30 mouse cellular contexts compared by ENCODE assay signal in the genomic region with DNA sequence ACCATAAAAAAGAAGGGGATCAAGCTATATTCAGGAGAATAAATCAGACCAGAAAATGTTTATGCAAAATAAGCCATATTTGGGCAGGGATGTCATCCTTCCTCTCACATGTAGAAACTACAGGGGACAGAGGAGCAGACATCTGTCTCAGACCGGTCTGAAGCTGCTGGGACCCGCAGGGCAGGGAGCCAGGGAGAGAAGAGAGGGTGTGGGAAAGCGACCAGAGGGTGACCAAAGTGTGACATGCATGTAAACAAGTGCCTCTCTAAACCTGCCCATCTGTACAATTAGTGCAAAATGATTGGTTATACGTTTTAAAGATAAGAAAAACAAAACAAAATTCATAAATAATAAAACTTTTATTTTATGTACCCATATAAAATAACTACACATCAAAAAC. TPM values are rescaled to one million over a fixed set of nuclear protein-coding genes. Genes with fewer than 3 reads are reported as not detected.
A peak's percentile ranks its signal among the peaks of the same experiment; 100 is the strongest.
DNase-seq lines count a peak whose midpoint lies in the region; ATAC-seq and TF ChIP-seq lines count a peak whose summit lies in the region.
"Had no signal": no experiment of that assay in that cellular context is flagged by ENCODE, and none has a peak within 500 bp of the region (broad histone marks: within the 10 kb centered on the region; RNA-seq: fewer than 3 reads in every experiment).

No protein-coding gene starts in this region.

- H3K4me1 ChIP-seq in cerebellum, adult 2 months (ENCODE audit: control insufficient read depth, insufficient read depth, low read length) = peaks cover 3% of the 10 kb centered on the region; the same call in 1 of the 2 replicates
- no peaks in the 10 kb centered on the region for H3K4me1 ChIP-seq in liver, embryonic 11.5 days (replicated peaks; ENCODE audit: control insufficient read depth, insufficient read depth, low read length)
- no peaks in the 10 kb centered on the region; the same call in 1 of the 2 replicates for H3K4me1 ChIP-seq in liver, postnatal 0 days (ENCODE audit: insufficient read depth)
- peaks cover 17% of the 10 kb centered on the region; the same call in 1 of the 2 replicates for H3K4me1 ChIP-seq in hindbrain, embryonic 14.5 days (replicated peaks; ENCODE audit: control insufficient read depth, insufficient read depth, low read length)
- H3K4me1 ChIP-seq in midbrain, postnatal 0 days (ENCODE audit: insufficient read depth, low read length) = peaks cover 5% of the 10 kb centered on the region; the same call in 1 of the 2 replicates
- H3K4me1 ChIP-seq: embryonic facial prominence, embryonic 15.5 days had no signal

- no peak overlapping the region for H3K9ac ChIP-seq in liver, embryonic 11.5 days (ENCODE audit: low read depth, low read length)
- no peak overlapping the region for H3K9ac ChIP-seq in liver, postnatal 0 days (replicated peaks)
- no peak overlapping the region for H3K9ac ChIP-seq in hindbrain, embryonic 14.5 days
- H3K9ac ChIP-seq in midbrain, postnatal 0 days (replicated peaks; ENCODE audit: low read length, poor library complexity, severe bottlenecking) = no peak overlapping the region
- H3K9ac ChIP-seq: embryonic facial prominence, embryonic 15.5 days; liver, embryonic 14.5 days; lung, embryonic 15.5 days had no signal

- peak; percentile 43 to 50 for DNase-seq in cerebellum, postnatal 10 days
- DNase-seq in cerebellum, adult 2 months = no peak
- peak; percentile 15 for DNase-seq in liver, embryonic 11.5 days (ENCODE audit: low spot score)
- no peak for DNase-seq in liver, postnatal 0 days
- DNase-seq in hindbrain, embryonic 14.5 days (ENCODE audit: low spot score) = no peak
- peak; percentile 66 for DNase-seq in midbrain, postnatal 0 days (ENCODE audit: low spot score)
- no peak for DNase-seq in frontal cortex, postnatal 36 days (ENCODE audit: low spot score in 2 of 2)
- DNase-seq: adrenal gland, postnatal 14 days; cerebellum, adult 9-10 months; gastrocnemius, postnatal 10 days; heart, postnatal 10 days; kidney, adult 18-20 months; kidney, postnatal 4 days; lung, postnatal 36 days; right cerebral cortex, postnatal 25 days; spleen, adult 18-20 months had no signal

- TF ChIP-seq POLR2A in cerebellum, adult 2 months (IDR thresholded peaks at IDR 0.05; ENCODE audit: borderline replicate concordance, insufficient read depth, low read length) = no peak

- no peak for TF ChIP-seq EP300 in liver, postnatal 0 days (IDR thresholded peaks at IDR 0.05; ENCODE audit: low read depth)

- H3K27ac ChIP-seq in cerebellum, adult 2 months (ENCODE audit: insufficient read depth, low read length) = no peak overlapping the region
- no peak overlapping the region for H3K27ac ChIP-seq in liver, embryonic 11.5 days (ENCODE audit: low read depth, low read length)
- H3K27ac ChIP-seq in liver, postnatal 0 days (ENCODE audit: low read depth) = no peak overlapping the region
- H3K27ac ChIP-seq in hindbrain, embryonic 14.5 days = no peak overlapping the region
- no peak overlapping the region for H3K27ac ChIP-seq in midbrain, postnatal 0 days (ENCODE audit: low read depth, low read length)
- H3K27ac ChIP-seq: embryonic facial prominence, embryonic 15.5 days; liver, embryonic 14.5 days; lung, embryonic 15.5 days had no signal

- no peak for TF ChIP-seq CTCF in cerebellum, adult 2 months (IDR thresholded peaks at IDR 0.05; ENCODE audit: borderline replicate concordance, insufficient read depth, low read depth, low read length)
- no peak for TF ChIP-seq CTCF in liver, postnatal 0 days (IDR thresholded peaks at IDR 0.05; ENCODE audit: low read depth)
- TF ChIP-seq CTCF in midbrain, postnatal 0 days (IDR thresholded peaks at IDR 0.05) = no peak

- H3K36me3 ChIP-seq in liver, embryonic 11.5 days (ENCODE audit: control insufficient read depth, insufficient read depth, low read length) = no peaks in the 10 kb centered on the region
- no peaks in the 10 kb centered on the region for H3K36me3 ChIP-seq in liver, postnatal 0 days (replicated peaks; ENCODE audit: insufficient read depth, low read length)
- H3K36me3 ChIP-seq in hindbrain, embryonic 14.5 days (replicated peaks; ENCODE audit: control insufficient read depth, insufficient read depth) = peaks cover 7% of the 10 kb centered on the region; the same call in 1 of the 2 replicates
- H3K36me3 ChIP-seq in midbrain, postnatal 0 days (ENCODE audit: insufficient read depth, low read length) = no peaks in the 10 kb centered on the region
- H3K36me3 ChIP-seq: embryonic facial prominence, embryonic 15.5 days; lung, embryonic 15.5 days had no signal

- no peak; the same call in 1 of the 2 replicates for ATAC-seq in liver, embryonic 11.5 days (replicated peaks; ENCODE audit: low FRiP score)
- ATAC-seq in liver, postnatal 0 days = no peak
- no peak for ATAC-seq in hindbrain, embryonic 14.5 days (ENCODE audit: low FRiP score)
- ATAC-seq in midbrain, postnatal 0 days (ENCODE audit: low FRiP score) = no peak
- no peak for ATAC-seq in monocyte, adult 5-6 weeks (replicated peaks; ENCODE audit: insufficient number of reproducible peaks, low FRiP score, low TSS enrichment, poor library complexity, severe bottlenecking)
- ATAC-seq: forebrain, embryonic 14.5 days had no signal

- H3K4me2 ChIP-seq in liver, embryonic 11.5 days = no peak overlapping the region
- H3K4me2 ChIP-seq in liver, postnatal 0 days (ENCODE audit: low read depth, low read length) = no peak overlapping the region
- peak overlapping the region; percentile 63 for H3K4me2 ChIP-seq in hindbrain, embryonic 14.5 days (replicated peaks)
- H3K4me2 ChIP-seq in midbrain, postnatal 0 days (ENCODE audit: low read depth, low read length, poor library complexity, severe bottlenecking) = peak overlapping the region; percentile 36
- H3K4me2 ChIP-seq: embryonic facial prominence, embryonic 15.5 days; heart, embryonic 11.5 days; lung, embryonic 15.5 days had no signal

- WGBS in cerebellum, adult 2 months = 45% methylated on average over 4 of the region's 4 CpGs
- WGBS in liver, embryonic 11.5 days = 82% methylated on average over 4 of the region's 4 CpGs
- 71% methylated on average over 4 of the region's 4 CpGs for WGBS in liver, postnatal 0 days (ENCODE audit: insufficient replicate concordance)
- WGBS in hindbrain, embryonic 14.5 days = 55% methylated on average over 4 of the region's 4 CpGs
- WGBS in midbrain, postnatal 0 days = 66% methylated on average over 4 of the region's 4 CpGs

- no peaks in the 10 kb centered on the region for H3K27me3 ChIP-seq in cerebellum, adult 2 months (ENCODE audit: control insufficient read depth, insufficient read depth, low read length)
- no peaks in the 10 kb centered on the region for H3K27me3 ChIP-seq in liver, embryonic 11.5 days (replicated peaks; ENCODE audit: control insufficient read depth, insufficient read depth, low read length)
- no peaks in the 10 kb centered on the region for H3K27me3 ChIP-seq in liver, postnatal 0 days (ENCODE audit: insufficient read depth, low read length)
- no peaks in the 10 kb centered on the region for H3K27me3 ChIP-seq in hindbrain, embryonic 14.5 days (ENCODE audit: control insufficient read depth, insufficient read depth, low read length)
- H3K27me3 ChIP-seq in midbrain, postnatal 0 days (ENCODE audit: insufficient read depth, low read length) = no peaks in the 10 kb centered on the region
- H3K27me3 ChIP-seq: embryonic facial prominence, embryonic 15.5 days; lung, embryonic 15.5 days had no signal

- no peak overlapping the region for H3K4me3 ChIP-seq in cerebellum, adult 2 months (replicated peaks; ENCODE audit: insufficient read depth, low read depth, low read length)
- no peak overlapping the region for H3K4me3 ChIP-seq in liver, embryonic 11.5 days (ENCODE audit: low read depth, low read length)
- no peak overlapping the region for H3K4me3 ChIP-seq in liver, postnatal 0 days (ENCODE audit: low read depth, low read length)
- H3K4me3 ChIP-seq in hindbrain, embryonic 14.5 days (replicated peaks; ENCODE audit: low read length) = no peak overlapping the region; the same call in 1 of the 2 replicates
- no peak overlapping the region for H3K4me3 ChIP-seq in midbrain, postnatal 0 days (ENCODE audit: low read depth, low read length)
- H3K4me3 ChIP-seq: embryonic facial prominence, embryonic 15.5 days; lung, embryonic 15.5 days; myocyte had no signal

- H3K9me3 ChIP-seq in liver, embryonic 11.5 days (ENCODE audit: control insufficient read depth, low read length) = no peaks in the 10 kb centered on the region
- no peaks in the 10 kb centered on the region for H3K9me3 ChIP-seq in liver, postnatal 0 days (ENCODE audit: low read length)
- no peaks in the 10 kb centered on the region for H3K9me3 ChIP-seq in hindbrain, embryonic 14.5 days (ENCODE audit: control insufficient read depth, low read length)
- no peaks in the 10 kb centered on the region for H3K9me3 ChIP-seq in midbrain, postnatal 0 days (ENCODE audit: low read length)
- H3K9me3 ChIP-seq: embryonic facial prominence, embryonic 15.5 days; lung, embryonic 15.5 days had no signal

RNA-seq across cellular contexts. Expression of a gene that starts 1.8 kb away (rescaled TPM):
- polyA plus RNA-seq in cerebellum, adult 2 months (2012; rRNA removed) = 13.2 and 14.5 TPM in 2 replicates
- polyA plus RNA-seq in liver, embryonic 11.5 days (2014; fragmentation: Nextera tagmentation; extraction: Ambion mirVana) = 0.63 and 0.96 TPM in 2 replicates
- polyA plus RNA-seq in liver, postnatal 0 days (2015; fragmentation: Nextera tagmentation; extraction: Ambion mirVana) = 0.14 and 0.21 TPM in 2 replicates
- polyA plus RNA-seq in hindbrain, embryonic 14.5 days (2014; fragmentation: Nextera tagmentation; extraction: Ambion mirVana) = 33.7 and 33.9 TPM in 2 replicates
- total RNA-seq in midbrain, postnatal 0 days (2014; rRNA removed) = 30.0 and 37.6 TPM in 2 replicates
- polyA plus RNA-seq in midbrain, postnatal 0 days (2015; fragmentation: Nextera tagmentation; extraction: Ambion mirVana) = 26.1 and 30.9 TPM in 2 replicates
- total RNA-seq in monocyte, adult 5-6 weeks (2017) = 0.29 TPM in 1 of 3 replicates, not detected in the others

RNA-seq across cellular contexts. Expression of a gene that starts 14.6 kb away (rescaled TPM):
- 0.38 and 0.62 TPM in 2 replicates for polyA plus RNA-seq in cerebellum, adult 2 months (2012; rRNA removed)
- 2.7 and 3.7 TPM in 2 replicates for polyA plus RNA-seq in liver, embryonic 11.5 days (2014; fragmentation: Nextera tagmentation; extraction: Ambion mirVana)
- polyA plus RNA-seq in liver, postnatal 0 days (2015; fragmentation: Nextera tagmentation; extraction: Ambion mirVana) = 316 TPM in 2 replicates
- polyA plus RNA-seq in hindbrain, embryonic 14.5 days (2014; fragmentation: Nextera tagmentation; extraction: Ambion mirVana) = 0.31 TPM in 1 of 2 replicates, not detected in the other
- total RNA-seq in midbrain, postnatal 0 days (2014; rRNA removed) = 0.71 TPM in 1 of 2 replicates, not detected in the other
- 0.23 and 0.26 TPM in 2 replicates for polyA plus RNA-seq in midbrain, postnatal 0 days (2015; fragmentation: Nextera tagmentation; extraction: Ambion mirVana)
- total RNA-seq in monocyte, adult 5-6 weeks (2017) = not detected in 3 replicates
- total RNA-seq: common myeloid progenitor, adult 5-6 weeks; gastrocnemius, postnatal 10 days; granulocyte monocyte progenitor cell, adult 5-6 weeks; heart, postnatal 10 days; megakaryocyte-erythroid progenitor cell, adult 5-6 weeks had no signal
- polyA plus RNA-seq: heart, embryonic 11.5 days; testis, adult 2 months had no signal

RNA-seq across cellular contexts. Expression of a gene that starts 25.2 kb away (rescaled TPM):
- polyA plus RNA-seq in cerebellum, adult 2 months (2012; rRNA removed) = not detected in 2 replicates
- not detected in 2 replicates for polyA plus RNA-seq in liver, embryonic 11.5 days (2014; fragmentation: Nextera tagmentation; extraction: Ambion mirVana)
- not detected in 2 replicates for polyA plus RNA-seq in liver, postnatal 0 days (2015; fragmentation: Nextera tagmentation; extraction: Ambion mirVana)
- polyA plus RNA-seq in hindbrain, embryonic 14.5 days (2014; fragmentation: Nextera tagmentation; extraction: Ambion mirVana) = not detected in 2 replicates
- total RNA-seq in midbrain, postnatal 0 days (2014; rRNA removed) = not detected in 2 replicates
- not detected in 2 replicates for polyA plus RNA-seq in midbrain, postnatal 0 days (2015; fragmentation: Nextera tagmentation; extraction: Ambion mirVana)
- total RNA-seq in monocyte, adult 5-6 weeks (2017) = not detected in 3 replicates
- total RNA-seq: adrenal gland, postnatal 14 days; common myeloid progenitor, adult 5-6 weeks; gastrocnemius, postnatal 10 days; granulocyte monocyte progenitor cell, adult 5-6 weeks; left cerebral cortex, postnatal 25 days; megakaryocyte-erythroid progenitor cell, adult 5-6 weeks had no signal
- polyA plus RNA-seq: forebrain, embryonic 14.5 days; heart, embryonic 11.5 days; kidney, embryonic 16.5 days; limb, embryonic 14.5 days; liver, embryonic 14.5 days; lung, embryonic 15.5 days; myocyte; testis, adult 2 months had no signal

RNA-seq across cellular contexts. Expression of a gene that starts 27.4 kb away (rescaled TPM):
- polyA plus RNA-seq in cerebellum, adult 2 months (2012; rRNA removed) = 0.13 TPM in 1 of 2 replicates, not detected in the other
- polyA plus RNA-seq in liver, embryonic 11.5 days (2014; fragmentation: Nextera tagmentation; extraction: Ambion mirVana) = not detected in 2 replicates
- polyA plus RNA-seq in liver, postnatal 0 days (2015; fragmentation: Nextera tagmentation; extraction: Ambion mirVana) = not detected in 2 replicates
- polyA plus RNA-seq in hindbrain, embryonic 14.5 days (2014; fragmentation: Nextera tagmentation; extraction: Ambion mirVana) = 0.14 TPM in 1 of 2 replicates, not detected in the other
- total RNA-seq in midbrain, postnatal 0 days (2014; rRNA removed) = not detected in 2 replicates
- polyA plus RNA-seq in midbrain, postnatal 0 days (2015; fragmentation: Nextera tagmentation; extraction: Ambion mirVana) = 0.17 and 0.22 TPM in 2 replicates
- not detected in 3 replicates for total RNA-seq in monocyte, adult 5-6 weeks (2017)
- total RNA-seq: adrenal gland, postnatal 14 days; common myeloid progenitor, adult 5-6 weeks; gastrocnemius, postnatal 10 days; granulocyte monocyte progenitor cell, adult 5-6 weeks; heart, postnatal 10 days; left cerebral cortex, postnatal 25 days; megakaryocyte-erythroid progenitor cell, adult 5-6 weeks had no signal
- polyA plus RNA-seq: forebrain, embryonic 14.5 days; heart, embryonic 11.5 days; liver, embryonic 14.5 days; lung, embryonic 15.5 days had no signal

RNA-seq across cellular contexts. Expression of a gene that starts 32.5 kb away (rescaled TPM):
- polyA plus RNA-seq in cerebellum, adult 2 months (2012; rRNA removed) = 0.11 and 0.79 TPM in 2 replicates
- polyA plus RNA-seq in liver, embryonic 11.5 days (2014; fragmentation: Nextera tagmentation; extraction: Ambion mirVana) = 0.58 TPM in 1 of 2 replicates, not detected in the other
- polyA plus RNA-seq in liver, postnatal 0 days (2015; fragmentation: Nextera tagmentation; extraction: Ambion mirVana) = not detected in 2 replicates
- polyA plus RNA-seq in hindbrain, embryonic 14.5 days (2014; fragmentation: Nextera tagmentation; extraction: Ambion mirVana) = 0.47 and 0.62 TPM in 2 replicates
- 0.55 TPM in 1 of 2 replicates, not detected in the other for total RNA-seq in midbrain, postnatal 0 days (2014; rRNA removed)
- polyA plus RNA-seq in midbrain, postnatal 0 days (2015; fragmentation: Nextera tagmentation; extraction: Ambion mirVana) = 0.14 and 0.26 TPM in 2 replicates
- not detected in 3 replicates for total RNA-seq in monocyte, adult 5-6 weeks (2017)
- total RNA-seq: adrenal gland, postnatal 14 days; gastrocnemius, postnatal 10 days; heart, postnatal 10 days; left cerebral cortex, postnatal 25 days; megakaryocyte-erythroid progenitor cell, adult 5-6 weeks had no signal
- polyA plus RNA-seq: myocyte had no signal

Comparison
In these comparisons a context has a peak if more than half of its experiments do, and no peak if none do; other contexts are left out.
1. DNase-seq: peak in cerebellum, postnatal 10 days (2 of 2), liver, embryonic 11.5 days (single experiment) and midbrain, postnatal 0 days (single experiment); none in cerebellum, adult 2 months (0 of 2), liver, postnatal 0 days (single experiment), hindbrain, embryonic 14.5 days (single experiment) and frontal cortex, postnatal 36 days (0 of 2).
2. RNA of a gene that starts 14.6 kb away (polyA plus RNA-seq): 316 TPM in liver, postnatal 0 days; 2.7 to 3.7 TPM in liver, embryonic 11.5 days, 0.38 to 0.62 TPM in cerebellum, adult 2 months, 0.31 TPM in hindbrain, embryonic 14.5 days and 0.23 to 0.26 TPM in midbrain, postnatal 0 days; every median in the first group is over 10 times any median in the second.
3. H3K4me2 ChIP-seq: peak in hindbrain, embryonic 14.5 days (single experiment) and midbrain, postnatal 0 days (single experiment); none in liver, embryonic 11.5 days (single experiment) and liver, postnatal 0 days (single experiment).